Comparison of ENCODE assay signal across 8 mouse cellular contexts in genomic region chr6:50261922-50262261, GRCm38 (mm10). TPM values are rescaled to one million over a fixed set of nuclear protein-coding genes. Genes with fewer than 3 reads are reported as not detected.
DNase-seq lines count a peak whose midpoint lies in the region; ATAC-seq lines count a peak whose summit lies in the region.

No protein-coding gene starts in this region.

- H3K9me3 ChIP-seq in kidney, embryonic 16.5 days (ENCODE audit: low read length), result no peaks in the 10 kb centered on the region
- H3K9me3 ChIP-seq in embryonic facial prominence, embryonic 12.5 days, result no peaks in the 10 kb centered on the region
- H3K9me3 ChIP-seq in midbrain, embryonic 16.5 days (replicated peaks; ENCODE audit: control insufficient read depth, low read length, poor library complexity, severe bottlenecking), result no peaks in the 10 kb centered on the region

- WGBS in kidney, embryonic 16.5 days, result 0% methylated on average over 6 of the region's 6 CpGs
- WGBS in embryonic facial prominence, embryonic 12.5 days, result 2% methylated on average over 6 of the region's 6 CpGs
- under 1% methylated on average over 6 of the region's 6 CpGs for WGBS in midbrain, embryonic 16.5 days

- H3K27ac ChIP-seq in kidney, embryonic 16.5 days (ENCODE audit: low read length), result 0 out of 2 replicates have a peak overlapping the region, but pooled peaks have one; percentile 12
- H3K27ac ChIP-seq in embryonic facial prominence, embryonic 12.5 days, result 0 out of 2 replicates have a peak overlapping the region, but pooled peaks have one; percentile 3
- peak overlapping the region; percentile 88 for H3K27ac ChIP-seq in midbrain, embryonic 16.5 days (ENCODE audit: low read length)

- H3K27me3 ChIP-seq in kidney, embryonic 16.5 days (ENCODE audit: insufficient read depth, low read length), result no peaks in the 10 kb centered on the region
- H3K27me3 ChIP-seq in embryonic facial prominence, embryonic 12.5 days, result no peaks in the 10 kb centered on the region
- no peaks in the 10 kb centered on the region for H3K27me3 ChIP-seq in midbrain, embryonic 16.5 days (ENCODE audit: control insufficient read depth, insufficient read depth, low read depth, low read length)

- H3K9ac ChIP-seq in kidney, embryonic 16.5 days (replicated peaks; ENCODE audit: low read length), result peak overlapping the region; percentile 64
- H3K9ac ChIP-seq in embryonic facial prominence, embryonic 12.5 days, result peak overlapping the region; percentile 50
- H3K9ac ChIP-seq in midbrain, embryonic 16.5 days (ENCODE audit: low read depth, low read length), result peak overlapping the region; percentile 88

- no peak; the same call in 1 of the 2 replicates for ATAC-seq in kidney, embryonic 16.5 days (ENCODE audit: low FRiP score, low TSS enrichment)
- ATAC-seq in embryonic facial prominence, embryonic 12.5 days (ENCODE audit: insufficient number of reproducible peaks, insufficient read depth, low FRiP score, low TSS enrichment), result peak; percentile 53; the same call in 1 of the 2 replicates
- ATAC-seq in midbrain, embryonic 16.5 days, result no peak

- peak overlapping the region; percentile 59 for H3K4me3 ChIP-seq in kidney, embryonic 16.5 days (ENCODE audit: low read length)
- H3K4me3 ChIP-seq in embryonic facial prominence, embryonic 12.5 days, result peak overlapping the region; percentile 45
- H3K4me3 ChIP-seq in midbrain, embryonic 16.5 days (ENCODE audit: low read depth, low read length), result peak overlapping the region; percentile 58

- DNase-seq in kidney, adult 9 months, result no peak
- peak; percentile 9 for DNase-seq in induced T-regulatory cell, adult 2 months (ENCODE audit: low read depth)
- DNase-seq in cerebellum, adult 8-10 months, result no peak
- no peak for DNase-seq in embryo, embryonic 11 days
- no peak for DNase-seq in adrenal gland, adult 18-20 months (ENCODE audit: low spot score in 2 of 2)

- peak overlapping the region; percentile 77 for H3K4me2 ChIP-seq in kidney, embryonic 16.5 days (replicated peaks; ENCODE audit: low read depth, low read length)
- H3K4me2 ChIP-seq in embryonic facial prominence, embryonic 12.5 days (replicated peaks), result peak overlapping the region; percentile 54
- peak overlapping the region; percentile 83 for H3K4me2 ChIP-seq in midbrain, embryonic 16.5 days (ENCODE audit: low read length)

- peaks cover 14% of the 10 kb centered on the region for H3K4me1 ChIP-seq in kidney, embryonic 16.5 days (ENCODE audit: insufficient read depth, low read length)
- peaks cover 9% of the 10 kb centered on the region for H3K4me1 ChIP-seq in embryonic facial prominence, embryonic 12.5 days
- peaks cover 22% of the 10 kb centered on the region for H3K4me1 ChIP-seq in midbrain, embryonic 16.5 days (ENCODE audit: control insufficient read depth, insufficient read depth, low read length)

- no peaks in the 10 kb centered on the region for H3K36me3 ChIP-seq in kidney, embryonic 16.5 days (ENCODE audit: insufficient read depth, low read length)
- H3K36me3 ChIP-seq in embryonic facial prominence, embryonic 12.5 days, result no peaks in the 10 kb centered on the region
- H3K36me3 ChIP-seq in midbrain, embryonic 16.5 days (ENCODE audit: control insufficient read depth, insufficient read depth, low read length), result no peaks in the 10 kb centered on the region

RNA-seq across cellular contexts. Expression of gene Gsdme, which starts 1.8 kb away (rescaled TPM):
- polyA plus RNA-seq in kidney, embryonic 16.5 days (2015; fragmentation: Nextera tagmentation; extraction: Ambion mirVana), result 55.3 and 58.0 TPM in 2 replicates
- polyA plus RNA-seq in embryonic facial prominence, embryonic 12.5 days (2016; fragmentation: Nextera tagmentation; extraction: Ambion mirVana), result 43.6 and 47.4 TPM in 2 replicates
- polyA plus RNA-seq in midbrain, embryonic 16.5 days (2015; fragmentation: Nextera tagmentation; extraction: Ambion mirVana), result 89.6 and 96.4 TPM in 2 replicates
- total RNA-seq in adrenal gland, adult 18-20 months (2021), result 1 to 10 TPM; 1.2 to 1.3 TPM

Comparison
In these comparisons a context has a peak if more than half of its experiments do, and no peak if none do; other contexts are left out.
1. H3K27ac ChIP-seq: peak in every context shown above with its lines; median percentile 88 in midbrain, embryonic 16.5 days; 12 in kidney, embryonic 16.5 days; 3 in embryonic facial prominence, embryonic 12.5 days.